Mouse (Mus musculus): ENCODE measurements around the gene Smcr8.

DNA sequence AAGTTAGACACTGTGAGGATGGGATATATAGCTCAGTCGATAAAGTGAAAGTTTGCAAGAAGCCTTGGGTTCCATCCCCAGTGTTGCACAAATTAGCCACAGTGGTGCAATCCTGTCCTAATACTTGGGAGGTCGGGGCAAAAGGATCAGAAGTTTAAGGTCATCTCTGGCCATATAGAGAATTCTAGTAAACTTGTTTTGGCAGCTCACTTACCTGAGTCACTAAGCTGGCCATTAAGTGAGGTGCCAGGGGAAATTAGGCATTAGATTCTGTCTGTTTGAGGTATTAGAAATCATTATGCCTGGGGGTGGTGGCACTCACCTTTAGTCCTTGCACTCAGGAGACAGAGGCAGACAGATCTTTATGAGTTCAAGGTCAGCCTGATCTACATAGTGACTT is 46.4 kb downstream of the Smcr8 start:
- TF ChIP-seq CTCF (IDR thresholded peaks at IDR 0.05; ENCODE audit: borderline replicate concordance, insufficient read depth, low read depth, low read length): no peak
- no peak for TF ChIP-seq POLR2A (IDR thresholded peaks at IDR 0.05; ENCODE audit: borderline replicate concordance, insufficient read depth, low read length)

Data from cerebellum, adult 2 months (tissue).